Mouse (Mus musculus): ENCODE data around the gene Prkci.

The Prkci gene

GRCm38 (mm10) chr3:30993066-30993573 is 2.4 kb upstream of the Prkci start:
- DNase-seq (ENCODE audit: inconsistent age in 2 of 2, low spot score in 1 of 2): no peak

GRCm38 (mm10) chr3:30994859-30995258 is 688 bp upstream of the Prkci start:
- DNase-seq (ENCODE audit: inconsistent age in 2 of 2, low spot score in 1 of 2): no peak

GRCm38 (mm10) chr3:30995899-30996687 is 546 bp downstream of the Prkci start:
- DNase-seq (ENCODE audit: inconsistent age in 2 of 2, low spot score in 1 of 2): no peak

- DNase-seq (ENCODE audit: inconsistent age in 2 of 2, low spot score in 1 of 2): peak in 1 of 2 experiments; percentile 68
Observed at GRCm38 (mm10) chr3:30996688-30997014, 1.1 kb downstream of the Prkci start.

- DNase-seq (ENCODE audit: inconsistent age in 2 of 2, low spot score in 1 of 2): peak in 1 of 2 experiments; percentile 47
Observed at GRCm38 (mm10) chr3:30999401-31000017, 4.0 kb downstream of the Prkci start.

GRCm38 (mm10) chr3:31000018-31000407 is 4.5 kb downstream of the Prkci start:
- DNase-seq (ENCODE audit: inconsistent age in 2 of 2, low spot score in 1 of 2): no peak

- DNase-seq (ENCODE audit: inconsistent age in 2 of 2, low spot score in 1 of 2): no peak
Observed at GRCm38 (mm10) chr3:31001048-31001676, 5.6 kb downstream of the Prkci start.

- DNase-seq (ENCODE audit: inconsistent age in 2 of 2, low spot score in 1 of 2): no peak
Observed at GRCm38 (mm10) chr3:31004320-31005209, 9.0 kb downstream of the Prkci start.

GRCm38 (mm10) chr3:31014374-31014773 is 18.8 kb downstream of the Prkci start:
- DNase-seq (ENCODE audit: inconsistent age in 2 of 2, low spot score in 1 of 2): no peak

GRCm38 (mm10) chr3:31015682-31016443 is 20.3 kb downstream of the Prkci start:
- DNase-seq (ENCODE audit: inconsistent age in 2 of 2, low spot score in 1 of 2): no peak

- no peak for DNase-seq (ENCODE audit: inconsistent age in 2 of 2, low spot score in 1 of 2)
Observed at GRCm38 (mm10) chr3:31016594-31017196, 21.1 kb downstream of the Prkci start.

GRCm38 (mm10) chr3:31017652-31018051 is 22.1 kb downstream of the Prkci start:
- no peak for DNase-seq (ENCODE audit: inconsistent age in 2 of 2, low spot score in 1 of 2)

- DNase-seq (ENCODE audit: inconsistent age in 2 of 2, low spot score in 1 of 2): no peak
Observed at GRCm38 (mm10) chr3:31019287-31019686, 23.7 kb downstream of the Prkci start.

- DNase-seq (ENCODE audit: inconsistent age in 2 of 2, low spot score in 1 of 2): no peak
Observed at GRCm38 (mm10) chr3:31019793-31020447, 24.4 kb downstream of the Prkci start.

GRCm38 (mm10) chr3:31020656-31021055 is 25.1 kb downstream of the Prkci start:
- DNase-seq (ENCODE audit: inconsistent age in 2 of 2, low spot score in 1 of 2): no peak

- peak; percentile 60 to 65 for DNase-seq (ENCODE audit: inconsistent age in 2 of 2, low spot score in 1 of 2)
Observed at GRCm38 (mm10) chr3:31022895-31023436, 27.4 kb downstream of the Prkci start.

GRCm38 (mm10) chr3:31027718-31028117 is 32.2 kb downstream of the Prkci start:
- no peak for DNase-seq (ENCODE audit: inconsistent age in 2 of 2, low spot score in 1 of 2)

GRCm38 (mm10) chr3:31031621-31032020 is 36.1 kb downstream of the Prkci start:
- no peak for DNase-seq (ENCODE audit: inconsistent age in 2 of 2, low spot score in 1 of 2)

- DNase-seq (ENCODE audit: inconsistent age in 2 of 2, low spot score in 1 of 2): no peak
Observed at GRCm38 (mm10) chr3:31033644-31034043, 38.1 kb downstream of the Prkci start.

All from adrenal gland, adult (tissue).